Mouse (Mus musculus): ENCODE results near the gene Phf19.

Phf19 gene

GRCm38 (mm10) chr2:34913218-34914068 is at the start of gene Phf19:
Gene Phf19, minus strand, starts transcription at chr2:34914026.
- peak in 1 of 2 experiments; percentile 18 for DNase-seq

DNA sequence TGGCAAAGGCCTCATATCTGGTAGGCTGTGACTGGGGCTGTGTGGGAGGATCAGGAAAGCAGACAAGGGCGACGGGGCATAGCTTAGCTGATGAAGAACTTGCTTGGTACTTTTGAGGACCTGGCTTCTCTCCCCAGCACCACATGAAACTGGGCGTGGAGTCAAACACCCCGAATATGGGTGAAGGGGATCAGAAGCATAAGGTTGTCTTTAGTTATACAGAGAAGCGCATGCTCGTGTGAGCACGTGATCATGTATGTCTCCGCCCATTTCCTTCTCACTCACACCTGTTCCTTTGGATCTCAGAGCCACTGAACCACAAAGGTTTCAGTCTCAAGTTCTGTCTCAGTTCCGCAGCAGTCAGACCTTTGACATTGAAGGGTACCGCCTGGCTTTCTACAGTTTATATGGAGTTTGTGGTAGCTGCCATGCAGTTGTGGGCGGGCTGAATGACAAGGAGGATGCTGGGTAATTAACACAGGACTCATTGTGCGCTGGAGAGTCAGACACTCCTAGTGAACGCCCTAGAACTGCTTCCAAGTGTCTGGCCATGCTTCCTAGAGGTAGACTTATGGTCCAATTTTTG is 49.6 kb upstream of the Phf19 start:
- DNase-seq, result peak; percentile 41 to 50

DNA sequence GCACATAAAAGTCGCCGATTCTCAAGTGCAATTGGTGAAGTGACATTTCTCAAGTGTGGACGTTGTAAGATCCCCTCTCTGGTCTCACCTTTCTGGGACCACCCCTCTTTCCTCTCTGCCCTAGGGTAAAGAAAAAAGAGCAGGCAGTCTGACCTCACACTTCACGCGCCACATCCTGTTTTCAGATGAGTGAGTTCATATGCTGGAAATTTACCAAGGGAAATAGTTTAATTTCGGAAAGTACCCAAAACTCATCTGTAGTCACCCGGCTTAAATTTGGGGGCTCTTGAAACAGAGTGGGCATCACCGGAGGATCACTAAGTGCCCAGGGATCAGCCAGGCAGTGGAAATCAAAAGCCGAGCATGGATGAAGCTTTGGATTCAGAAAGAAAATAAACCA is 49.1 kb upstream of the Phf19 start:
- peak in 1 of 2 experiments; percentile 13 for DNase-seq

DNA sequence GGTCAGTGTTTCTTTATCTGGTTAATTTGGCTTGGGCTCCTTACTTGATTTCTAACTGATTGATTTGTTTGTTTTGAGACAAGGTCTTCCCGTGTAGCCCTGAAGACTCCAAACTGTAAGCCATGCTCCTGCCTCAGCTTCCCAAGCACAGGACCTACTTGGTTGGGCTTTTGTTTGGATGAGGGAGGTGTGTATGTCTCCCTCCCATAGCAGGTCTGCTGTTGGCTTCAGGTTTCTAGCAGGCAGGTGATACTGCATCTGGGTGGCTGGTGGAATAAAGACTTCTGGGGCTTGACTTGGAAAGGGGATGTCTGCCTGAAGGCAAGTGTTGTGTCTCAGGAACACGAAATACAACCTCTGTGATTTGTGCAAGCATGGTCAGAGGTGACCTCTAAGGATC is 48.4 kb upstream of the Phf19 start:
- no peak for DNase-seq

GRCm38 (mm10) chr2:34961481-34962036 is 47.7 kb upstream of the Phf19 start, which contains the start of gene Traf1:
Gene Traf1, minus strand, starts transcription at chr2:34961772.
- peak; percentile 40 to 56 for DNase-seq

DNA sequence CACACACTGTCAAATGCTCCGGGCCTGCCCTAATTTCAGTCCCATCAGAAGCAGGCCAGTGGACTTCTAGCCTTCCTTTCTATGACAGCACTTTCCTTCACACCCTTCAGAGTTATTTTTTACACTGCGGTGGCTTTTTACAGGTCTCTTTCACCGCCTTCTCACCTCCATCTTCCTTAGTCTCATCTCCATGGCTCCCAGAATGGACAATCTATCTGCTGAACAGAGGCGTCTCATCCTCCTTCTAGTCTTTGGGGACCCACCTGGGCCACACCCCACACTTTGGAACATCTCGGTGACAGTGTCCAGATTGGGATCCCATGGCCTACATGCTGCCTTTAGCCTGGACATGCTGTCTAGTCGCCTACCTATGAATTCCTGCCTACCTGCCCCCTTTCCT is 47.1 kb upstream of the Phf19 start:
- no peak for DNase-seq

GRCm38 (mm10) chr2:34960466-34960865 is 46.6 kb upstream of the Phf19 start:
- DNase-seq, result no peak

DNA sequence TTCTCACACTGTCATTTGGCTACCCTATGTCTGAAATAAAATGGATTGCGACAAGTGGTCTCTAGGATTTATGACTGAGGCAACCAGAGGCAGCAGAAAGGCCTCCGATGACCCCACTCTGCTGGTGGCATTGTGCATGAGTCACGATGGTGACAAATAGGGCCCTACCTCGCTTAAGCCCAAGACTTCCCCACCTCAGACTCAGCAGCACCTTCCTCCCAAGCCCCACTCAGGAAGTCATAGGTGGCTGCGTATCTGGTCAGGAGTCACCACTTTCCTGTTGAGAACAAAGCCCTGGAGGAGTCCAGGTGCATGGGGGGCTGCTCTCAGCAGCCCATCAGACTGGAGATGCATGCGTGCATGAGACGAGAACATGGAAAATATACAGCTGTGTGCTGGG is 44.8 kb upstream of the Phf19 start:
- no peak for DNase-seq

DNA sequence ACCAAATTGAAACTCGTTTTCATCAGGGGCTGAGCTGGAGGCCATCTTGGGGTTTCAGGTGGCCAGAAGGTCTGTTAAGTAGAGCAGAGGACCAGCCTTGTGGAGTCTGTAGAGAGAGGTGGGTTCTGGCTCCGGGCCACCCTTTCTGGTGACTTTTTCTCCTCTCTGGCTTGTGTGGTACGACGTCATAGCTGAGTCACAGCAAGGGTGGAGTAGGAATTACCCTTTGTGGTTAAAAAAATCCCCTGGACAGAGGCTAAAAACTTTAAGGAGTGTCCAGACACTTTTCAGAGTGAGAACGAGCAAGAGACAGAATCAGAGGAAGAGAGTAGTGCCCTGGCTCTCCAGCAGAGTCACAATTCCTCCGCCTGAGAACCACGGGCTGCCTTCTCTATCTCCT is 44.2 kb upstream of the Phf19 start:
- DNase-seq, result no peak

DNA sequence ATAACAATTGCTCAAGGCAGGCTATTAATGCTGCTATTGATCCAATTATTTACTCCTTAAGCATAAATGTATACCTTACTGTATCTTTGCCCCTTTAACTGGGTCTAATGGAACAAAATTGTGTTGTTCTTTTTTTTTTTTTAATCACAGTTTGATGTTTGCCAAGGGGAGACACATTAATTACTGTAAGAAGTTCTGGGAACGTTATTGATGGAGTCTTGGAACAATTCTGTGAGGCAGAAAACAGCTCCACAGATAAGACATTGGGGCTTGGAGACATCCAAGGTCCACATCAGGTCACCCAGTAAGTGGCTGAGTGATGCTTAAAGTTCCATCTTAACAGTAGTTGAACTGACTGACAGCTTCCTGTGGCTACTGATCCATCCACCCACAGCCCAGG is 43.6 kb upstream of the Phf19 start:
- no peak for DNase-seq

- no peak for DNase-seq
Observed at GRCm38 (mm10) chr2:34956941-34957340, 43.1 kb upstream of the Phf19 start.

GRCm38 (mm10) chr2:34954344-34954743 is 40.5 kb upstream of the Phf19 start:
- DNase-seq, result no peak

GRCm38 (mm10) chr2:34953547-34954116 is 39.8 kb upstream of the Phf19 start:
- no peak for DNase-seq

- no peak for DNase-seq
Observed at GRCm38 (mm10) chr2:34953018-34953417, 39.2 kb upstream of the Phf19 start.

DNA sequence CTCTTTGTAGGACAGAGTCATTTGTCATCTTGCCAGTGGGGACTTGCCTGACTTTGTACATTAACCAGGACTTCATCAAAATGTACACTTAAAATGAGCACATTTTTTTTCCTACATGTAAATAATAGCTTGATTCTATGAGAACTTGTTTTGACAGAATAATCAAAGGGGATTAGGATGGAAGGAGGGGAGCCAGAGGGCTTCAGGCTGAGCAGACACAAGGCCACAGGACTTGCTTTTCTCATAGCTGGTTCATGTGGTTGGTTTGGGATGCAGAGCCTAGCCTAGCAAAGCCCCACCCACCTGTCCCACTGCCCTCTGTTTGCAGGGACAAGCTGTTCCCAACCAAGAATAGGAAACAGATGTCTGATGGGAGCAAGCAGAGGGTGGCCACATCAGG is 37.6 kb upstream of the Phf19 start:
- DNase-seq, result no peak

DNA sequence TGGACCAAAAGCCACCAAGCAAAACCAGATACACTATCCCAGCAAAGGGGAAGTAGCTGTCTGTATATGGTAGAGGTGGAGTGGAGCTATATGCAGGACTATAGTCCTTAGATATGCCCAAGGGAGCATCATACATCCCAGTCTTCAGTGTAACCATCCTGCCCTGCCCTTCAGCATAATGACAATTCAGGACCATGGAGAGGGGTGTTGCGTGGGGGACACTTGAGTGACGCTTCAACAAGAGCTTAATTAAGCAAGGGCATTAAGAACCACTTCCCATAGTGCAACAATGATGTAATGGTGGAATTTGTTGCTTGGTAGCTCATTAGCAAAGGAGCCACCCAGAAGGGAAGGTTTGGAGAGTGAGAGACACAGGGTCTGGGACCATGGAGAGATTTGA is 34.8 kb upstream of the Phf19 start:
- DNase-seq, result no peak

GRCm38 (mm10) chr2:34946046-34946445 is 32.2 kb upstream of the Phf19 start:
- no peak for DNase-seq

DNA sequence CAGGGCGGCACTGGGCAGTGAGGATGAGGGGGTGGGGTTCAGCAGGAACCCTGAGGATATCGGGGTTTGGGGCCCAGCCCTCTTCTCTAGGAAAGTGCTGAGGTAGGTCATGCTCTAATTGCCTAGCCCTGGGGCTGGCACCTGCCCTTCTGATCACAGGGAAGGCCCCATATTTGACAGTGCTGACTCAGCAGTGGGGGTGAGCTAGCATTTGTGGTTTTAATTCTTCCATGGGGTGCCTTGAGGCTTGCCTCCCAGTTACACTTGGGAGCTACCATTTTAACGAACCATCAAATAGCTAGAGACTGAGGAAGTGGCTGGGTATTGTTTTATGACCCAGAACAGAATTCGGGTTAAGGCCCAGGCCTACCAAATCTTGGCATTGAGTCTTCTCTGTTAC is 31.8 kb upstream of the Phf19 start:
- no peak for DNase-seq

GRCm38 (mm10) chr2:34944761-34945160 is 30.9 kb upstream of the Phf19 start:
- DNase-seq, result peak in 1 of 2 experiments; percentile 21

DNA sequence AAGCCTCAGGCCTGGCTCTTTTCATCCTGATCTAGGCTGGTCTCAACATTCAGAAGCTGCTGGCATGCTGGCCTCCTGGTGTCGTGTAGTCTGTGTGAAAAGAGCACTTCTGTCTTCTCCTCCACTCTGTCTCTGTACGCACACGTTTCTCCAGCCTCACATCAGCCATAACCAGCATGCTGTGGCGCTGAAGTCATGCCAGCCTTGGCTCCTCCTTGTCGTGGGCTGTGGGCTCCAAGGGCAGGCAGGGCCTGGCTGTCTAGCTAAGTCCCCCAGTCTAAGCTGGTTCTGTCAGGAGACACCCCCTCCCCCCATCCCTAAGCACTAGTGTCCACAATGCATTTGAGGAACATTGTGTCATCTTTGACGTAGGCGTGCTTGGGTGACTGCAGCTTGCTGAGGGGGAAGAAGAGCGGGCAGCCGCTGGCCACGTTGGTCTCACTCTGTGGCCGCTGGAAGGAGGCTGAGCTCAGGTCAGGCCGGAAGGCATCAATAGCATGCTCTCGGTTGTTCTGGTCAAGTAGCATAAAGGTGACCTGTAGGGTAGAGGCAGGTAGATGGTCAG is 29.8 kb upstream of the Phf19 start:
- no peak for DNase-seq

DNA sequence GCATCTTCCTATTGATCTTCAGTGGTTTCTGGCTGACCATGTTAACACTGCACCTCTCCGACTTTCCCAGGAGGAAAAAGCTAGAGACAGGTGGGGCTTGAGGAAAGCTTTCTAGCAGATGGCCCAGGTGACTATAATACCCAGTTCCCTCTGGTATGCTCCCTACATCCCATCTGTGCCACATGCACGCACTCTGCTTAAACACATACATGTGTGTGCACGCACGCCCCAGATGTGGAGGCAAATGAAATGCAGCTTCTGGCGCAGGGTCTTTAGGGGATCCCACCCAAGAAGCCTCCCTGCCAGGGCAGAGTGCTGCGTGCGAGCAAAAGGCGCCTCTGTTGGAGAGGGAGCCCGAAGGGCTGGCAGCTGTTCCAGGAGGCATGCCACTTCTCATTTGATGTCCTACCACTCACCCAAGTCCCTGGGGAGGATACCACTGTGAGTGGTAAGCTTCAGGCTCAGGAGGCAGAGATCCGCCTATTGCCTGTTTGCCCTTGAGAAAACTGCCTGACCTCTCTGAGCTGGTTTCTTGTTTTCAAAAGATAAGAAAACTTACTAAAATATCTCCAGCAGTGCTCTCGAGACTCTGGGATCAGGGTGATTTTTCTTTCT is 27.3 kb upstream of the Phf19 start:
- DNase-seq, result no peak

DNA sequence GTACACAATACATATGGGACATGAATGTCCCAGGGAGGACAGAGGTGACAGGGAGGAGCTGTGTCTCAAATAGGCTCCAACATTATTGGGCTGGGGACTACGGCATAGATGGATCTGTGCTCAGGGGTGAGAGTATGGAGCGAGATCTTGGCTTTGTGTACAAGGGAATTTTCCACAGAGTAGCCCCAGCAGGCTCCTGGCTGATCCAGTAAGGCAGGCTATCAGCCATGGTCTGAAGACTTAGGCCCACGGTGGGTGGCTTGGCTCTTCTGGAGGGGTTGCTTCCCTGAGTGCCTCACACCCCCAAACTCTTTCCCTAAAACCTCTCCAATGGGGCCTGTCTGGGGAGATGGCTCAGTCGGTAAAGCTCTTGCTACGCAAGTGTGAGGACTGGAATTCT is 26.4 kb upstream of the Phf19 start:
- DNase-seq, result no peak

Measured in kidney, adult 8-10 months (tissue).